Mouse (Mus musculus): ENCODE measurements around the gene Pcsk1n. TPM values are rescaled to one million over a fixed set of nuclear protein-coding genes. Genes with fewer than 3 reads are reported as not detected.

Pcsk1n gene
- total RNA-seq, 2 experiments from 2014 or later = 376 to 404 TPM

DNA sequence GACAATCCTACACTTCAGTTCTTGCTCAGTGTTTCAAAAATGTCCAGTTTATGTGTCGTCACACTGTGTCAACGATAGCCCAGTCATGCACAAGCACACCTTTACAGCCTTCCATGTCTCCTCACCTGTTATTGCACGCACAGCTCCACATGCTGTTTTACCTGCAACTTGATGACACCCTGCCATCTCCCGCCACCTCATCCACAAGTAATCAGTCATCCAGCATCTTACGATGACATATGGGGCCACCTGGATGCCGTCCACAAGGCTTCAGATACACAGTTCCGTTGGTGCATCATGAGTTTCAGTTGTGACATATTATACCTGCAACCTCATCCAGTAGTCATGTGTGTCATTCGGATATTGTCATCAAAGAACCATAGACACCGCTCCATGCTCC is 39.2 kb downstream of the Pcsk1n start:
- H3K27ac ChIP-seq = no peak overlapping the region
- no peak for DNase-seq (ENCODE audit: low spot score in 2 of 2)
- no peak for TF ChIP-seq CTCF (conservative IDR thresholded peaks at IDR 0.05)
- no peak overlapping the region for H3K4me3 ChIP-seq

DNA sequence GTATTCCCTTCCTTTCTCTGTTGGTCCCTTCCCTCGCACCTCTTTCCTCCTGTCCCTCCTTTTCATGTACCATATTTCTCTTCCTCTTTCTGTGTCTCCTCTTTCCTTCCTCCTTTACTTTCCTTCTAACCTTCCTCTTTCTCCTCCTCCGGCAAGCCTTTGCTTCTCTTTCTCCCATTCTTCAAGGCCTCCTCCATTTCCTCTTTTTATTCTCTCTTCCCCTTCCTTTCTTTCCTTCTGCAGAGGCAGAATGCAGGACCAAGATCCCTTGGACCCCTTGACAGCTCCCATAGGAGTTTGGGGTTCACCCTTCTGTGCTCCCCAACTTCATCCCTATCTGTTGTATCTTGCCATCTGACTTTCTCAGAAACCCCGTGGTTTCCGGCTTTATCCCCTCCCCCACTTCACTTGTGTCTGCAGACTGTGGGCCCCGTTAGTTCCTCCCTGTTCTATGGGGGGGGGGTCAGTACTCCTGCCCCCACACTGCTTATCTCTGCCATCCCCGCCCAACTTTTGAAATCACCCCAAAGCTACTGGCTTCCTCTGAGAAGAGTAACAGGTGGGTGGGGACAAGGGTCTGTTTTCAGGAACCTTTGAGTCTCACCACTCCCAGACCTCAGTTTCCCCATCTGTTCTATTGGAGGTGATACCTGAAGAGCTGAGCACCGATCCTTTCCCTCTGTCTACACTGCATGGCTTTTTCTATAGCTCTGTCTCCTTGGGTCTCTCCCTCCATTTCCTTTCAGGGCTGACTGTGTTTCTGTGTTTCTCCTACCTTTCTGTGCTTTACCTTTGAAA is 44.4 kb downstream of the Pcsk1n start:
- TF ChIP-seq CTCF (conservative IDR thresholded peaks at IDR 0.05) = no peak
- no peak overlapping the region for H3K4me3 ChIP-seq
- no peak overlapping the region for H3K27ac ChIP-seq
- DNase-seq (ENCODE audit: low spot score in 2 of 2) = no peak

DNA sequence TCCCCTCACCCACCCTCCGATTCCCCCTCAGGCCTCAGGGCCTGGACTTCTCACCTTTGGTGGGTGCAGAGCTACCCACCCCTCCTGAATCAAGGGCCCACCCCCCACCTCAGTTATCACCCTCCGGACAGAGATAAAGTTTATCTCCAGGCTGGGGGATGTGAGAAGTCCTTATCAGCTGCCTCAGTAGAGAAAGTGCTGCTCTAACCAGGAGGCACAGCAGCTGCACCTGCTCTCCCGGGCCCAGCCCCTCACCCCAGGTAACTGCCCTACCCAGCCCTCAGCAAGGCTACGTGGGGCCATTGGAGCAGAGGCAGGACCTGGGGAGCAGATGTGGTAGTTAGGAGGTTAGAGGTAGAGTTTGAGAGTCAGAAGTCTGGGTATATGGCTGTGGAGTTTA is 46.5 kb downstream of the Pcsk1n start:
- no peak for TF ChIP-seq CTCF (conservative IDR thresholded peaks at IDR 0.05)
- Histone ChIP-seq H3K27ac (no peak overlapping the region), H3K4me3 (no peak overlapping the region)
- DNase-seq (ENCODE audit: low spot score in 2 of 2) = no peak

DNA sequence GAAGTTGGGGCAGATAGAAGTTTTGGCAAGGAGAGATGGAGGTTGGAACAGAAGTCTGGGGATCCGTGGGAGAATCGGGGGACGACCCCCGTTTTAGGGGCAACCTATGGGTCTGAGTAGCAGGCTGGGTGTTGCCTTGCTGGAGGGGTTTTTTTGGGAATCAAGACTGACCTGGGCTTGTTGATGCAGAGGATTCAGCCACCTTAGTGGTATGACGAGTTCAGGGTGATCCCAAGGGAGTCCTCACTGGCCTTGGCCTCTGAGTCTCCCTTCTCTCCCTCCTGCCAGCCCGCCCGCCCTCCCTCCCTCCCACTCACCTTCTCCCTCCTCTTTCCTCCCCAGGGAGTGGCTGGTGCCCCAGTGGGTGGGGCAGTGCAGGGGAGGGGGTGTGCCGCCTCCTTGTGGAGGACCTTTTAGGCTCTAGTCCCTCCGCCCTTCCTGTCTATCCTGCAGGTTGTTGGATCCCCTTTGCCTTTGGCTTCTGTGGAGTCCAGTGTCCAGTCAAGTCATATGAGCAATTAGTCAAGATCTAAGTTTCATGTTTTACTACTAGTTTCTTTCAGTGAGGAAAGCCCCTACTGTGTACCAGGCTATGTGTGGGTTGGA is 48.1 kb downstream of the Pcsk1n start:
- no peak for DNase-seq (ENCODE audit: low spot score in 2 of 2)
- H3K27ac ChIP-seq = no peak overlapping the region
- H3K4me3 ChIP-seq = no peak overlapping the region
- no peak for TF ChIP-seq CTCF (conservative IDR thresholded peaks at IDR 0.05)

DNA sequence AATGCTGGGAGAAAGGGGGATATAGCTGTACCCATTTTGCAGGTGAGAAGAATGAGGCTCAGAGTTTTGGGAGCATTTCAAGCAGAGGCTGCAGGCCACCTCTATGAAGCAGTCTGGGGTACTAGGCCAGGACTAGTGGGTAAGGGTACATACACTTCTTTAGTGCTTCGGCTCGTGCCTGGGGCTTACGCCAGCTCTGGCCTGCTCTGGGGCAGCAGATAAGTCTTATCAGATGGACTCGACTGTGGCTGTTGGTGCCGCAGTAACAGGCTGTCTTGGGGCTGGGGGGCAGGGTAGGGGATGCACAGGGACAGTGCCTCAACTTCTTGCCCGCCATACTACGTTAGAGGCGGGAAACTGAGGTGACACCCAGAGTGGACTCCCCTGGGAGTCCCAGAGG is 48.6 kb downstream of the Pcsk1n start:
- no peak overlapping the region for H3K27ac ChIP-seq
- no peak for TF ChIP-seq CTCF (conservative IDR thresholded peaks at IDR 0.05)
- no peak overlapping the region for H3K4me3 ChIP-seq
- no peak for DNase-seq (ENCODE audit: low spot score in 2 of 2)

DNA sequence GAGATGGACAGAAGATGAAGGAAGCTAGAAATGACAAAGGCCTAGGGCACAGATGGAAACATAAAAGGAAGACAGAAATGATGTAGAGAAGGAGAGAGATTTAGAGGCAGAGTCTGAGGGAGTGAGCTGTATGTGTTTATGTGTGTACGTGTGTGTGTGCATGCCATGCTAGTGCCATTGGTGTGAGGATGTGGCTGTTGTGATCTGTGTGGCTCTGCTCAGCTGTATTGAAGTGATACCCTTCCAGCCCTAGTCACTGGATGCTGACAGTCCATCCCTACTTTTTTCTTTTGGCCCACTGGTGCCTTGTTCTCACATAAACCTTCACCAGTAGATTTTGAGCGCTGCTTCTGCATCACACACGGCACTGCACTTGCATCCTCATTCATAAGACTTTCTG is 49.3 kb downstream of the Pcsk1n start:
- DNase-seq (ENCODE audit: low spot score in 2 of 2) = no peak
- Histone ChIP-seq H3K27ac (no peak overlapping the region), H3K4me3 (no peak overlapping the region)
- no peak for TF ChIP-seq CTCF (conservative IDR thresholded peaks at IDR 0.05)

DNA sequence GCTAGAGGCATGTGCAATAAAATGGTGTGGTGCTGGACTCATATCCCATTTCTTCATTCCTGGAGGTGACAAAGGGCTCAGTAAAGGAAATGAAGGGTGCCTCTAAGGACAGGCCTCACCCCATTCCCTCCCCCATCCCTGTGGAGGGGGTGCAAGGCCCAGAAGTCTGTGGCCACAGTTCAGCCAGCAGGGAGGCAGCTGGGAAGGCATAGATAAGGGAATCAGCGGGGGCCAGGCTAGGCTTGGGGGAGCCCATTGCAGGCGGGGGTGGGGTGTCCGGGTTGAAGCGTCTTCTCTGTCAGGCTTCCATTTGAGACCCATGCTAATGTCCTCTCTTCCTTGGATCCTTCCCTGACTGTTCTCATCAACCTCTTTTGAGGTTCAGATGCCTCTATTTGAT is 51.7 kb downstream of the Pcsk1n start:
- TF ChIP-seq CTCF (conservative IDR thresholded peaks at IDR 0.05) = no peak
- DNase-seq (ENCODE audit: low spot score in 2 of 2) = no peak
- Histone ChIP-seq H3K27ac (no peak overlapping the region), H3K4me3 (no peak overlapping the region)

Other genes starting within 250 kb of the Pcsk1n start
- 1 to 10 TPM; 4.9 to 5.4 TPM for gene Plp2, start 248.4 kb upstream of the Pcsk1n start, total RNA-seq (2021)
- under 1 TPM; 0.31 to 0.52 TPM for gene Magix, start 238.6 kb upstream of the Pcsk1n start, total RNA-seq (2021)
- gene Gpkow, start 222.7 kb upstream of the Pcsk1n start, total RNA-seq (2021) = 10 to 100 TPM; 32.6 to 40.6 TPM
- gene Wdr45, start 205.5 kb upstream of the Pcsk1n start, total RNA-seq (2021) = 10 to 100 TPM; 63.9 to 68.2 TPM
- gene Gm45208, start 197.6 kb upstream of the Pcsk1n start, total RNA-seq (2021) = not detected
- 100 to 1,000 TPM in 1 of 2 experiments, 10 to 100 TPM in 1; 91.6 to 102 TPM for gene Praf2, start 191.4 kb upstream of the Pcsk1n start, total RNA-seq (2021)
- 10 to 100 TPM; 14.7 to 20.6 TPM for gene Ccdc120, start 168.9 kb upstream of the Pcsk1n start, total RNA-seq (2021)
- 10 to 100 TPM; 29.0 to 35.1 TPM for gene Tfe3, start 157.3 kb upstream of the Pcsk1n start, total RNA-seq (2021)
- 100 to 1,000 TPM; 105 to 108 TPM for gene Gripap1, start 130.1 kb upstream of the Pcsk1n start, total RNA-seq (2021)
- 1 to 10 TPM; 9.5 to 9.7 TPM for gene Kcnd1, start 97.5 kb upstream of the Pcsk1n start, total RNA-seq (2021)
- gene Otud5, start 78.5 kb upstream of the Pcsk1n start, total RNA-seq (2021) = 10 to 100 TPM; 82.6 to 83.8 TPM
- gene Pim2, start 41.6 kb upstream of the Pcsk1n start, total RNA-seq (2021) = 10 to 100 TPM; 53.0 to 54.6 TPM
- 10 to 100 TPM; 36.0 to 40.5 TPM for gene Slc35a2, start 35.8 kb upstream of the Pcsk1n start, total RNA-seq (2021)
- gene Pqbp1, start 20.6 kb upstream of the Pcsk1n start, total RNA-seq (2021) = 10 to 100 TPM; 83.6 to 92.9 TPM
- gene Timm17b, start 20.5 kb upstream of the Pcsk1n start, total RNA-seq (2021) = 10 to 100 TPM; 21.4 to 26.3 TPM
- not detected for gene Gm10491, start 12.0 kb upstream of the Pcsk1n start, total RNA-seq (2021)
- not detected for gene Gm10490, start 10.3 kb upstream of the Pcsk1n start, total RNA-seq (2021)
- gene Eras, start 8.8 kb downstream of the Pcsk1n start, total RNA-seq (2021) = not detected
- 10 to 100 TPM; 49.2 to 51.4 TPM for gene Hdac6, start 28.1 kb downstream of the Pcsk1n start, total RNA-seq (2021)
- gene Gata1, start 58.2 kb downstream of the Pcsk1n start, total RNA-seq (2021) = not detected
- gene Glod5, start 98.7 kb downstream of the Pcsk1n start, total RNA-seq (2021) = under 1 TPM in 1 of 2 experiments, not detected in 1; 0.59 TPM
- 10 to 100 TPM; 20.2 to 20.3 TPM for gene Suv39h1, start 154.9 kb downstream of the Pcsk1n start, total RNA-seq (2021)
- 1 to 10 TPM in 1 of 2 experiments, under 1 TPM in 1; 0.98 to 2.0 TPM for gene Was, start 170.7 kb downstream of the Pcsk1n start, total RNA-seq (2021)
- 100 to 1,000 TPM; 208 to 235 TPM for gene Wdr13, start 213.1 kb downstream of the Pcsk1n start, total RNA-seq (2021)
- 100 to 1,000 TPM; 111 to 133 TPM for gene Rbm3, start 226.1 kb downstream of the Pcsk1n start, total RNA-seq (2021)

Measured in layer of hippocampus, adult 2 months (tissue).